Mouse (Mus musculus): ENCODE measurements around the gene Usp15.

DNA sequence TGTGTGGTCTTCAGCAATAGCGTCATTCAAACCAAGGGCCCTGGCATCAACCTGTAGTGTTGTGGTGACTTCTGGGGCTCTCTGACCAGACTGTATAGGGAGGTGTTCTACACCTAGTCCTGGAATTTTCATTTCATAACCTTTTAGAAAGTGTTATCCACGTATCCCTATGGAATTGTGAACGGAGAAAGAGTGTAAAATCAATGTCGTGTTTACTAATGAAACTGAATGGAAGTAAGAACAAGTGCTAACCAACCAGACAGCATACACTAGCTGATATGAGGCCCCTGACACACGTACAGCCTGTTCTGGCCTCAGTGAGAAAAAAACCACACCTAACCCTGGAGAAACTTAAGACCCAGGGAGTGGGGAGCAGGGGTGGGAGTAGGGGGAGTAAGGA is 4.6 kb upstream of the Usp15 start:
- TF ChIP-seq CTCF (IDR thresholded peaks at IDR 0.05; ENCODE audit: low read depth, low read length) (no peak), POLR2A (IDR thresholded peaks at IDR 0.05; ENCODE audit: extremely low read depth, insufficient read depth, low read length) (no peak)

Measured in liver, adult 2 months (tissue).